10 mouse cellular contexts compared by ENCODE assay signal in the genomic region with DNA sequence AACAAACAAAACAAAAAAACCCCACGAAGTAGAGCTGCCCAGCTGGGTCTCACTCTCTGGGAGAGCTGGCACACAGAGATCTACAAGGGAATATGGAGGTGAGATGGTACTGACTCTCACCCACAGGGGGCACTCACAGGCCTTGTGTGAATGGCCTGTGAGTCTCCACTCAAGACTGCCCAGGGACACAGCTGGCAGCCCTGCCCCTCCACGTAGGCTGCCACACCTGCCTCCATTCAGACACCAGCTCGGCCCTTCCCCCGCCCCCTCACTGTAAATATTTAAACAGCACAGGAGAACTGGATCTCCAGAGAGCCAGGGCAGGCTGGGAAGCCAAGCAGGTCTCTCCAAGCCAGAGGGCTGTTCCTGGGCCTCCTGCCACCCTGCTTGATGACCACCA. TPM values are rescaled to one million over a fixed set of nuclear protein-coding genes. Genes with fewer than 3 reads are reported as not detected.
DNase-seq lines count a peak whose midpoint lies in the region; ATAC-seq and TF ChIP-seq lines count a peak whose summit lies in the region.
"Had no signal": no experiment of that assay in that cellular context is flagged by ENCODE, and none has a peak within 500 bp of the region (broad histone marks: within the 10 kb centered on the region; RNA-seq: fewer than 3 reads in every experiment).

No protein-coding gene starts in this region.

- H3K4me2 ChIP-seq in stomach, embryonic 14.5 days (replicated peaks; ENCODE audit: low read depth, low read length) = no peak overlapping the region
- H3K4me2 ChIP-seq: limb, embryonic 15.5 days had no signal

- no peak for TF ChIP-seq POLR2A in liver, adult 2 months (IDR thresholded peaks at IDR 0.05; ENCODE audit: extremely low read depth, insufficient read depth, low read length)

- 16% methylated on average over 4 of the region's 4 CpGs for WGBS in liver, adult 2 months
- WGBS in stomach, embryonic 14.5 days = 21% methylated on average over 4 of the region's 4 CpGs

- no peak overlapping the region for H3K4me3 ChIP-seq in liver, adult 2 months (ENCODE audit: insufficient read depth, low read depth, low read length)
- no peak overlapping the region for H3K4me3 ChIP-seq in stomach, embryonic 14.5 days (ENCODE audit: low read depth, low read length)
- H3K4me3 ChIP-seq: limb, embryonic 15.5 days had no signal

- ATAC-seq in stomach, embryonic 14.5 days (ENCODE audit: insufficient number of reproducible peaks, insufficient read depth, low FRiP score, low read depth) = peak; percentile 88

- no peak overlapping the region for H3K27ac ChIP-seq in liver, adult 2 months (replicated peaks; ENCODE audit: insufficient read depth, low read depth, low read length)
- peak overlapping the region; percentile 59; the same call in 1 of the 2 replicates for H3K27ac ChIP-seq in stomach, embryonic 14.5 days (ENCODE audit: low read length)
- H3K27ac ChIP-seq: limb, embryonic 15.5 days had no signal

- no peaks in the 10 kb centered on the region for H3K79me2 ChIP-seq in liver, adult 2 months (ENCODE audit: control insufficient read depth, insufficient read depth, low read length)

- no peaks in the 10 kb centered on the region for H3K4me1 ChIP-seq in liver, adult 2 months (ENCODE audit: control insufficient read depth, insufficient read depth, low read length)
- H3K4me1 ChIP-seq in stomach, embryonic 14.5 days (ENCODE audit: control insufficient read depth, insufficient read depth, low read length) = peaks cover 3% of the 10 kb centered on the region; the same call in 1 of the 2 replicates

- H3K9ac ChIP-seq in liver, adult 2 months (ENCODE audit: low read depth, low read length) = no peak overlapping the region
- H3K9ac ChIP-seq in stomach, embryonic 14.5 days (replicated peaks; ENCODE audit: low read depth, low read length) = no peak overlapping the region
- H3K9ac ChIP-seq: limb, embryonic 15.5 days had no signal

- DNase-seq in adrenal gland, postnatal 14 days = peak; percentile 26
- DNase-seq in adrenal gland, adult (ENCODE audit: inconsistent age in 2 of 2, low spot score in 1 of 2) = no peak
- peak; percentile 10 for DNase-seq in ovary, postnatal 36 days (ENCODE audit: low spot score)
- DNase-seq in ovary, postnatal 10 days (ENCODE audit: low spot score) = no peak
- DNase-seq in liver, adult 2 months (ENCODE audit: extremely low read depth, low read depth, low spot score) = peak; percentile 64
- DNase-seq in right cerebral cortex, adult 2 months (ENCODE audit: low spot score in 2 of 2) = no peak
- DNase-seq in heart, postnatal 4 days = no peak
- DNase-seq: gastrocnemius, postnatal 10 days had no signal

- H3K36me3 ChIP-seq in liver, adult 2 months (ENCODE audit: control insufficient read depth, insufficient read depth, low read length) = no peaks in the 10 kb centered on the region
- no peaks in the 10 kb centered on the region for H3K36me3 ChIP-seq in stomach, embryonic 14.5 days (ENCODE audit: control insufficient read depth, insufficient read depth, low read length)
- H3K36me3 ChIP-seq: limb, embryonic 15.5 days had no signal

- peak; percentile 69 for TF ChIP-seq CTCF in liver, adult 2 months (IDR thresholded peaks at IDR 0.05; ENCODE audit: low read depth, low read length)

- H3K9me3 ChIP-seq in stomach, embryonic 14.5 days (ENCODE audit: control insufficient read depth, low read depth, low read length) = no peaks in the 10 kb centered on the region
- H3K9me3 ChIP-seq: limb, embryonic 15.5 days had no signal

- H3K27me3 ChIP-seq in liver, adult 2 months (ENCODE audit: control insufficient read depth, insufficient read depth, low read length) = no peaks in the 10 kb centered on the region
- H3K27me3 ChIP-seq in stomach, embryonic 14.5 days (ENCODE audit: control insufficient read depth, insufficient read depth, low read length) = no peaks in the 10 kb centered on the region

RNA-seq across cellular contexts. Expression of gene Sgsm1, which starts 14.8 kb away (rescaled TPM):
- 8.8 and 10.4 TPM in 2 replicates for total RNA-seq in adrenal gland, postnatal 14 days (2021)
- total RNA-seq in liver, adult 2 months (2014; rRNA removed) = 1.5 and 1.9 TPM in 2 replicates
- 5.0 and 5.1 TPM in 2 replicates for polyA plus RNA-seq in liver, adult 2 months (2012; rRNA removed)
- polyA plus RNA-seq in stomach, embryonic 14.5 days (2014; fragmentation: Nextera tagmentation; extraction: Ambion mirVana) = 4.6 and 6.4 TPM in 2 replicates
- under 1 TPM; 0.77 to 0.86 TPM for total RNA-seq in heart, postnatal 4 days (2021)

Comparison
In these comparisons a context has a peak if more than half of its experiments do, and no peak if none do; other contexts are left out.
1. DNase-seq: peak in adrenal gland, postnatal 14 days (single experiment), ovary, postnatal 36 days (single experiment) and liver, adult 2 months (single experiment); none in adrenal gland, adult (0 of 2), ovary, postnatal 10 days (single experiment), right cerebral cortex, adult 2 months (0 of 2) and heart, postnatal 4 days (single experiment).